Mouse (Mus musculus) granulocyte monocyte progenitor cell, adult 5-6 weeks (primary cell): ENCODE measurements around the gene Kcnn4. TPM values are rescaled to one million over a fixed set of nuclear protein-coding genes. Genes with fewer than 3 reads are reported as not detected.

Experiments used
- ATAC-seq: replicated peaks from 2 replicates; pipeline ENCODE4 v1.8.0; 2016; ENCODE audit warnings: mild to moderate bottlenecking, moderate TSS enrichment, inconsistent platforms; ENCODE audit not compliant: poor library complexity, severe bottlenecking
- total RNA-seq, 2 experiments: library from RNA; stranded (forward) in 1 of 2; stranded (reverse) in 1 of 2; fragments of 200-712, 200-1000 nt in 1 of 2; fragments of >200 nt in 1 of 2; fragmentation: Nextera tagmentation in 1 of 2; gene quantifications; 2 replicates each; pipeline ENCODE4 v1.2.3; 2014 to 2017

Kcnn4 gene
- total RNA-seq, 2 experiments from 2014 or later = 31.4 to 36.3 TPM

DNA sequence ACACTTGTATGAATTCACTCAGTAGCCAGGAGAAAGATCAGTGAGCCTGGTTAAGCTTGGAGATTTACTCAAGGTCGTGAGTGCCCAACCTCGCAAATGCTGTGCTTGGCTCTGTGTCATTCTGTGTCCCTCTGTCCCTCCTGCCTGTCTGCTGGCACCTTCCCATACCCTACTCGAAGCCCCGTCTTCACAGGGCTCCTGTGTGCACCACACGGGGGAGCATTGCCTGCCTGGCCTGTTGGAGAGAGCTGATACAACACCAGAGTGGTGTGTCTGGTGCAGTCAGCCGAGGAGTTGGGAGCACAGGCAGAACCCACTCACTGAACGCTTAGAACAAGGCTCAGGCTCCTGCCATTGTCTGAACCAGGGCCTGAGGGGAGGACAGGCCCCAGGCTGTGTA is 51.6 kb downstream of the Kcnn4 start:
- ATAC-seq = no peak

DNA sequence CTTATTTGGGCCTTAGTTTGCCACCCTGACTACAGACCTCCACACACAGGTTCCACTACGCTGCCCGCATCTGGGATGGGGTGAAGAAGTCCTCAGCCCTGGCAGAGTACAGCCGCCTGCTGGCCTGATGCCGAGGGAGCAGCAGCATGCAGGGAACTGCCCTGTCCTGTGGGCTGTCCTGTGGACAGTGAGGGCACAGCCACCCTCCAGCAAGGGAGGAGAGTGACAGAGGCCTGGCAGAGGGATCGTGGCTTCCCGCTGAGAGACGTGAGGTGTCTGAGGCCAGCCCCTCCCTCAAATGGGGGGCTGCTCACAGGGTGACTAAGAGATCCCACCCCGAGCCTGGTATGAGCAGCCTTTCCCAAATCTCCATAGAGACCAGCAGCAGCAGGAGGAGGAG is 52.2 kb downstream of the Kcnn4 start:
- no peak for ATAC-seq

DNA sequence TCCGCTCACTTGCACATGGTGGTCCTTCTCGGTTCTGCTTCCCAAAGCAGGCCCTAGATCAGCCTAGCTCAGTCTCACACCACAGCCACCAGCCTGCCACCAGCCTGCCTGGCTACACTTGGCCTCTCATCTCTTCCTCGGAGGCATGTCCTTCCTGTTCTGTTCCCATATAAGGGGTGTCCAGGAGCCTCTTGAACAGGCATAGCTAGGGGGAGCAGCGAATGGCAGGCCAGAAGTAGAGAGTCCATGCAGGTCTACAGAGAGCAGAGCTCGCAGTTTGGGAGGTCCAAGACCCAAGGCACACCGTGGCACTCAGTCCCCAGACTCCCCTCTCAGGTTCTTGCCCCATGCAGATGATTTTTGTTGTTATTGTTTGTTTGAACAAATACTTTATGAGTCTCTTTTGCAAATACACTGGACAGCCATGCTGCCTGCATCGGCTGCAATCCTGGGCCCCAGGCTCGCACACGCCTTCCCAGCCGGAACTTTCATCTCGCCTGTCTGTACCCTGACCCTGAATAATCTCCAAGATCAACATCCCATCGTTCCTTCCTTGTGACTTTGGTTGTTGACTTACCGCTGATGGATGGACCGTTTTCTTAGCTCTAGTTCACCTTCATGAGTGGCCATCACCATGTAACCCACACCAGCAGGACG is 53.2 kb downstream of the Kcnn4 start:
- no peak for ATAC-seq

DNA sequence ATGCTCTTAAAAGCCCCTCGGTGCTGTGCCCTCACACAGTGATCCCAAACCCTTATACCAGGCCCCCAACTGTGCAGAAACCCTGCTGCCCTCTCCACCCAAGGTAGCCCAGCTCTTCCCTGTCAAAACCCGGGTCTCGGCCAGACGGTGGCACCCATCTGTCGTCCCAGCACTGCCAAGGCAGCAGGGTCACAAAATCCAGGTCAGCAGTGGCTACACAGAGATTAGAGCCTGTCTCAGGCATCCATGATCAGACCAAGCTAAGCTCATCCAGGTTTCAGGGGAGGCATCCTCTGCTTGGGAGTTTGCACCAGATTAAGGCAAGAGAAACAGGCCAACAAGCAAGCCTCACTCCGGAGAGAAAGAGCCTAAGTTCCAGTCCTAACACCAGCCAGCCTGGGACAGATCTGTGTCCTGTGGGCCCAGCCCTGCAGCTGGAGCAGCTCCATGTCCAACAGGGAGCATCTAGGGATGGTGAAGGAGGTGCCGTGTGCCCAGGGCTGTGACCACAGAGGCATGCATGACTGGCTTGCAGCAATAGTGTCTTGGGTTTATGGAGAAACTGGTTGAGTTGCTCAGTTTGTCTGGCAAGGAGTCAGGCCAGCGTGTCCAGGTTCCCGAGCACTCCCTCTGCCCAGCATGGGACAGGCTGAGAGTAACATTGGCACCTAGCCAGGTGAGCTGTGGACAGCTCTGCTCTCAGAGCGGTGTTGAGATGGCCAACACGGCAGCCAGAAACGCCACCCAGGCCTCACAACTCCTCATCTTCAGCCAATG is 54.1 kb downstream of the Kcnn4 start:
- no peak for ATAC-seq

DNA sequence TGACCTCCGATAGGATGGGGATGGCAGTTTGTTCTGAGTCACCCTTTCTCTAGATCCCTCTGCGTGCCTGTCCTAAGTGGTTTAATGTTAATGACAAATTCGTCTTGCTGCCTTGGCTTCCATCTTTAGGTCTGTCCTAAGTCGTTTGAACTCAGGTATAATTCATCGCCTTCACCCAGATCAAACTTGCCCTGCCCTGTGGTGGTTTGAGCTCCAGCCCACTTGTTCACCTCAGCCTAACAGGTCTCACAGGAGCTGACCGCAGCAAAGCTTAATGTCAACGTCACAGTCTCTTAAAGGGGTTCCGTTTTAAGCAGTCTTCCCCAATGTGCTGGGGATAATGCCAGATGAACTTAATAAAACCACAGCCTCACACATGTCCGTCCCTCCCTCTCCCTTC is 55.9 kb downstream of the Kcnn4 start:
- ATAC-seq = no peak

DNA sequence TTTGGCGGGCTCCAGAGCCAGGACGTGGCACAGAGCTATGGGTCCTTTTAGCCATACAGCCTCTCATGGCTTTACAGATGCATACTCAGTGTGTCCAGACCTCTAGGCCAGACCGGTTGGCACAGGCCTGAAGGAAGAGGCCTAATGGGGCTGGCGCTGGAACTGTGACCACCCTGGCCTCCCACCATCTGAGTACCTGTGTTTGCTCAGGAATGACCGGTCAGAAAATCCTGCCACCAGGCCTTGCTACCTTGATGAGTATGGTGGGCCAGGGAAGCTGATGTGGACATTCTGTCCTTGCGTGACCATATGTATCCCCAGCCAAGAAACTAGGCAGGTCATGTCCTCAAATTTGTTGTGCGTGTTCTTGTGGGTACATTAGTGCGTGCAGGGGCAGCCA is 57.1 kb downstream of the Kcnn4 start:
- no peak for ATAC-seq

DNA sequence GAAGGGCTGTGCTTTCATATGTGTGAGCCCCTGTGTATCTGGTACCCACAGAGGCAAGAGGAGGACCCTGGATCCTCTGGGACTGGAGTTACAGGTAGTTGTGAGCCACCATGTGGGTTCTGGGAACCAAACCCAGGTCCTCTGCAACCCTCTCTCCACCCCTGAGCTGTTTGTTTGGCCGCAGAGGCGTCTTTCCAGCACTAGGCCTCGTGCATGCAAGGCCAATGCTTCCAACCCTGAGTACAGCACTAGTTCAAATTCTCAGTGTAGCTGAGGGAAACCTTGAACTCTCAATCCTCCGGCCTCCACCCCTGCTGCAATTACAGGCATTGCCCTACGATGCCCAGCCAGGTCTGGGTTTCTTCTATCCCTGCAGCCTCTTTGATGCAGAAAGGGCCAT is 58.7 kb downstream of the Kcnn4 start:
- ATAC-seq = no peak

DNA sequence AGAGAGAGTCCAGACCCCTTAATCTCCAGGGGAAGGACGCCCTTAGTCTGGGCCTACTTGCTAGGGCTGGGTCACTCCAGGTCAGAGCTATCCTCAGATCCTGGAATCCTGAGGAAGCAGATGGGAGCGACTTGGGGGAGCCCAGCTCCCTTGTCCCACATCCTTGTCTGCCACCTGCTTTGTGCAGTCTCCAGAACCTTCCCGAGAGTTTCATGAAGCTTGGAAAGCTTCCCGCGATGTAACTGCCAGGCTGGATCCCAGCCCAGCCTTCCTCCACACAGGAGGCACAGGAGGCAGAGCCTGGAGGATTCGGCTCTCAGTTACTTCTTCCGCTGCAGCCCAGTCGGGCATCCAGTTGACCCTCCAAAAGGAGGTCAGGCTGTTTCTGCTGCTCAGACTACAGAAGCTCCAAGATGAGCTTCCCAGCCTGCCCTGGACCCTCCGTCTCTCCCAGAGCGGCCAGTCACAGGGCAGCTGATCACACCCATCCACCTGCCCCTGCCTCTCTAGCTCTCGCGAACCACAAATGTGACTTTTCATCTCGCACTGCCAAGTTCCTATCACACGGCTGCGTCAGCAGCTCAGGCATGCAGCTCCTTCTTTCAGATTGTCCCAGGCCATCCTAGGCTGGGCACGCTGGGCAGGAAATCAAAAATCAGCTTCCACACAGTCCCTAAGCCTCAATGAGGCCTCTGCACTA is 59.5 kb downstream of the Kcnn4 start:
- ATAC-seq = no peak

DNA sequence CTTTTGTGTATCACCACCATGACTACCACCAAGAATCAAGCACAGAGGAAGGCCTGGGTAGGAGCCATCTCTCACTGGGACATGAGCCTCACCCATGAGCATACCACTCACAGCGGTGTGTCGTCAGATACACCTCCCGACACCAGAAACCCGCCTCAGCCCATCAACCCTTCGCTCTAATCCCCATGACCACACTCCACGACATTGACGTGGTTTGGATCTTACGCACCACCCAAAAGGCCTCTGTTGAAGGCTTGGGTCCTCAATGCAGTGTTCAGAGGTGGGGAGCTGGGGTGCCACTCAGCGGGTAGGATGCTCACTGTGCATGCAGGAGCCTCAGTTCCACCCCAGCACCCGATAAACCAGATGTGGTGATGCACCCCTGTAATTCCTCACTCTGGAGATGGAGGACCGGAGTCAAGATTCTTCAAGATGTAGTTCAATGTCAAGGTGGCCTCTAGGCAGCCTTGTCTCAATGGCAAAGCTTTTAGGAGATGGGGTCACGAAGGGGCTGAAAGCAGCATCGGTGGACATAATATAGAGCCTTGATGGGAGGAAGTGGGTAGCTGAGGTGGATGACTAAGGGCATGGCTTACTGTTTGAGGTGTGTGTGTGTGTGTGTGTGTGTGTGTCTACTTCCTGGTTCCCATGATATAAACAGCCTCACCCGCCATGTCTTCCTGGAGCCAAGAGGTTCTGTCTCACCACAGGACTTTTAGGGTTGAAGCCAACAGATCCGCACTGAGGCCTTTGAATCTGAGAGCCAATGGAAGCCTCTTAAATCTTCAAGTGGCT is 60.7 kb downstream of the Kcnn4 start:
- ATAC-seq = no peak; the same call in 1 of the 2 replicates

DNA sequence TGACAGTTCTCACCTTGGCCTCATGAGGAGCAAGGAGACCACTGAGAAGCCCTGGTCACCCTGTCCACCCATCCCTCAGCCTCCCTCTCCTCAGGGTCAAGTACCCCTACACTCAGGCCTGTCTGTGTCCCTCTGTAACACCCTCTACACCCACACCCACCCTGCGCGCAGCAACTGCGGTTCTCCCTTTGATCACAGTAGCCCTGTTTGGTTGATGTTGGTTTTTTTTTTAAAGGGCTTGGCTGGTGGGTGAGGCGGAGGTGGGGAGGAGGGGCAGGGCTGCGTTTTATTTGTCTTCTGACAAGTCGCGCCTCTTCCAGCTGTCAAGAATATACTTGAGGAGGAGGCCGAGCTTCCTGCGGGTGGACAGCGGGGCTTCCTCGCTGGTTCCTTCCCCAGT is 61.6 kb downstream of the Kcnn4 start:
- no peak for ATAC-seq

DNA sequence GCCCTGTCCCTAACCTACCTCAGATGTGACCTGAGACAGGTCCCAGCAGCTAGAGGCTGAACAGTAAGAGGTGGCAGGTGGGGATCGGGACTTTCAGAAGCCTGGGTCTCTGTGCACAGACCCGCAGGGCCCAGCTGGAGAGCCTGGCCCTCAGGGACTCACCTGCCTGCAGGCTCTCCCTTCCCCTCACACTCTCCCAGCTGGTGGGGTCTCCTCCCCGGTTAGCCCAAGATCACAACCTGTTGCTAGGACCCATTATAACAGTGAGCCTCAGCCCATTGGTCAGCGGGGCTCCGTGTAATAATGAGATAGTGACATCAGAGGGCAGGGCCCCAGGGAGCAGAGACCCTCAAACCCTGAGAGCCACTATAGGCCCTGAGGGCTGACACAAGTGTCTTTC is 65.2 kb downstream of the Kcnn4 start:
- ATAC-seq = no peak

Other genes starting within 250 kb of the Kcnn4 start
- 8.6 and 10.4 TPM in 2 replicates for gene Zfp235, start 236.1 kb upstream of the Kcnn4 start, total RNA-seq (2014; fragmentation: Nextera tagmentation)
- gene Zfp235, start 236.1 kb upstream of the Kcnn4 start, total RNA-seq (2017) = 8.9 and 9.6 TPM in 2 replicates
- 0.62 and 2.0 TPM in 2 replicates for gene Zfp114, start 195.2 kb upstream of the Kcnn4 start, total RNA-seq (2014; fragmentation: Nextera tagmentation)
- 2.4 and 3.5 TPM in 2 replicates for gene Zfp114, start 195.2 kb upstream of the Kcnn4 start, total RNA-seq (2017)
- gene Zfp111, start 158.8 kb upstream of the Kcnn4 start, total RNA-seq (2014; fragmentation: Nextera tagmentation) = 18.1 and 19.8 TPM in 2 replicates
- 18.8 and 21.2 TPM in 2 replicates for gene Zfp111, start 158.8 kb upstream of the Kcnn4 start, total RNA-seq (2017)
- 3.3 and 7.0 TPM in 2 replicates for gene Zfp109, start 132.7 kb upstream of the Kcnn4 start, total RNA-seq (2014; fragmentation: Nextera tagmentation)
- 8.7 and 9.0 TPM in 2 replicates for gene Zfp109, start 132.7 kb upstream of the Kcnn4 start, total RNA-seq (2017)
- gene Zfp108, start 115.5 kb upstream of the Kcnn4 start, total RNA-seq (2014; fragmentation: Nextera tagmentation) = 1.5 and 3.1 TPM in 2 replicates
- gene Zfp108, start 115.5 kb upstream of the Kcnn4 start, total RNA-seq (2017) = 2.6 and 3.3 TPM in 2 replicates
- gene Zfp93, start 99.8 kb upstream of the Kcnn4 start, total RNA-seq (2014; fragmentation: Nextera tagmentation) = 1.3 and 3.9 TPM in 2 replicates
- 1.1 and 3.0 TPM in 2 replicates for gene Zfp93, start 99.8 kb upstream of the Kcnn4 start, total RNA-seq (2017)
- gene Zfp61, start 69.0 kb upstream of the Kcnn4 start, total RNA-seq (2014; fragmentation: Nextera tagmentation) = 16.5 and 16.8 TPM in 2 replicates
- 16.7 and 27.7 TPM in 2 replicates for gene Zfp61, start 69.0 kb upstream of the Kcnn4 start, total RNA-seq (2017)
- gene Zfp94, start 53.6 kb upstream of the Kcnn4 start, total RNA-seq (2014; fragmentation: Nextera tagmentation) = 5.8 and 6.0 TPM in 2 replicates
- gene Zfp94, start 53.6 kb upstream of the Kcnn4 start, total RNA-seq (2017) = 2.0 and 3.4 TPM in 2 replicates
- not detected in 2 replicates for gene Tescl, start 36.3 kb upstream of the Kcnn4 start, total RNA-seq (2014; fragmentation: Nextera tagmentation)
- not detected in 2 replicates for gene Tescl, start 36.3 kb upstream of the Kcnn4 start, total RNA-seq (2017)
- gene Lypd5, start 21.1 kb upstream of the Kcnn4 start, total RNA-seq (2014; fragmentation: Nextera tagmentation) = not detected in 2 replicates
- gene Lypd5, start 21.1 kb upstream of the Kcnn4 start, total RNA-seq (2017) = not detected in 2 replicates
- gene Smg9, start 29.4 kb downstream of the Kcnn4 start, total RNA-seq (2014; fragmentation: Nextera tagmentation) = 21.6 and 29.5 TPM in 2 replicates
- gene Smg9, start 29.4 kb downstream of the Kcnn4 start, total RNA-seq (2017) = 19.5 and 21.8 TPM in 2 replicates
- gene Irgc1, start 82.0 kb downstream of the Kcnn4 start, total RNA-seq (2014; fragmentation: Nextera tagmentation) = not detected in 2 replicates
- not detected in 2 replicates for gene Irgc1, start 82.0 kb downstream of the Kcnn4 start, total RNA-seq (2017)
- 19.0 and 20.5 TPM in 2 replicates for gene Plaur, start 92.2 kb downstream of the Kcnn4 start, total RNA-seq (2014; fragmentation: Nextera tagmentation)
- gene Plaur, start 92.2 kb downstream of the Kcnn4 start, total RNA-seq (2017) = 23.9 and 26.2 TPM in 2 replicates
- not detected in 2 replicates for gene Cadm4, start 111.8 kb downstream of the Kcnn4 start, total RNA-seq (2014; fragmentation: Nextera tagmentation)
- gene Cadm4, start 111.8 kb downstream of the Kcnn4 start, total RNA-seq (2017) = not detected in 2 replicates
- gene Zfp428, start 136.7 kb downstream of the Kcnn4 start, total RNA-seq (2014; fragmentation: Nextera tagmentation) = 1.5 and 4.0 TPM in 2 replicates
- 2.2 and 2.7 TPM in 2 replicates for gene Zfp428, start 136.7 kb downstream of the Kcnn4 start, total RNA-seq (2017)
- gene AC161166.1, start 142.2 kb downstream of the Kcnn4 start, total RNA-seq (2014; fragmentation: Nextera tagmentation) = not detected in 2 replicates
- not detected in 2 replicates for gene AC161166.1, start 142.2 kb downstream of the Kcnn4 start, total RNA-seq (2017)
- 5.1 and 5.9 TPM in 2 replicates for gene Irgq, start 160.4 kb downstream of the Kcnn4 start, total RNA-seq (2014; fragmentation: Nextera tagmentation)
- gene Irgq, start 160.4 kb downstream of the Kcnn4 start, total RNA-seq (2017) = 3.3 and 4.2 TPM in 2 replicates
- gene Pinlyp, start 175.9 kb downstream of the Kcnn4 start, total RNA-seq (2014; fragmentation: Nextera tagmentation) = not detected in 2 replicates
- gene Pinlyp, start 175.9 kb downstream of the Kcnn4 start, total RNA-seq (2017) = not detected in 2 replicates
- gene Xrcc1, start 176.0 kb downstream of the Kcnn4 start, total RNA-seq (2014; fragmentation: Nextera tagmentation) = 72.6 and 80.6 TPM in 2 replicates
- gene Xrcc1, start 176.0 kb downstream of the Kcnn4 start, total RNA-seq (2017) = 38.6 and 40.9 TPM in 2 replicates
- gene Ethe1, start 217.3 kb downstream of the Kcnn4 start, total RNA-seq (2014; fragmentation: Nextera tagmentation) = 50.4 and 71.3 TPM in 2 replicates
- 23.4 and 28.3 TPM in 2 replicates for gene Ethe1, start 217.3 kb downstream of the Kcnn4 start, total RNA-seq (2017)
- gene Zfp575, start 217.4 kb downstream of the Kcnn4 start, total RNA-seq (2014; fragmentation: Nextera tagmentation) = 0.41 and 0.75 TPM in 2 replicates
- gene Zfp575, start 217.4 kb downstream of the Kcnn4 start, total RNA-seq (2017) = not detected in 2 replicates
- gene Phldb3, start 240.5 kb downstream of the Kcnn4 start, total RNA-seq (2014; fragmentation: Nextera tagmentation) = 1.8 and 6.4 TPM in 2 replicates
- 7.6 and 13.5 TPM in 2 replicates for gene Phldb3, start 240.5 kb downstream of the Kcnn4 start, total RNA-seq (2017)